Mouse (Mus musculus): ENCODE measurements at regions not wholly inside any gene's neighbourhood (a gene's known extent, or its start where the extent isn't known, plus 50 kb on each side); places are given as distances from the start of the nearest gene placed in this dataset.
A peak's percentile ranks its signal among the peaks of the same experiment; 100 is the strongest.

- no peak for DNase-seq (ENCODE audit: low spot score)
Measured at GRCm38 (mm10) chr6:34246512-34246911, 69.6 kb upstream of the Slc35b4 start.

GRCm38 (mm10) chr6:34243001-34243400 is 66.1 kb upstream of the Slc35b4 start:
- DNase-seq (ENCODE audit: low spot score) = no peak

- DNase-seq (ENCODE audit: low spot score) = no peak
Measured at GRCm38 (mm10) chr6:34242486-34242885, 65.6 kb upstream of the Slc35b4 start.

- DNase-seq (ENCODE audit: low spot score) = no peak
Measured at GRCm38 (mm10) chr6:34235132-34235531, 58.2 kb upstream of the Slc35b4 start.

- no peak for DNase-seq (ENCODE audit: low spot score)
Measured at GRCm38 (mm10) chr6:34234443-34235020, 57.6 kb upstream of the Slc35b4 start.

GRCm38 (mm10) chr6:34230768-34231381 is 54.0 kb upstream of the Slc35b4 start:
- DNase-seq (ENCODE audit: low spot score) = peak; percentile 23

- DNase-seq (ENCODE audit: low spot score) = no peak
Measured at GRCm38 (mm10) chr6:34227131-34227530, 50.2 kb upstream of the Slc35b4 start.
